Mouse (Mus musculus): Measurements from ENCODE around the gene Gm12355. TPM values are rescaled to one million over a fixed set of nuclear protein-coding genes. Genes with fewer than 3 reads are reported as not detected.
"Not testable (repeated sequence)": the region's sequence is repeated elsewhere in the genome, so short reads cannot be mapped to it uniquely, and the experiment has no call there.

Gm12355 gene
- total RNA-seq, 1 experiment = 2.9 TPM

- Histone ChIP-seq H3K9me3 (ENCODE audit: control insufficient read depth, insufficient read depth, low read depth, low read length) (no peaks in the 10 kb centered on the region), H3K9ac (ENCODE audit: insufficient read depth, low read depth, low read length, poor library complexity, severe bottlenecking) (no peak within 1 kb of the TSS), H3K36me3 (ENCODE audit: control insufficient read depth, insufficient read depth, low read length, poor library complexity, severe bottlenecking) (no peaks in the 10 kb centered on the region), H3K4me3 (ENCODE audit: insufficient read depth in 1 of 2, low read depth in 1 of 2, low read length in 2 of 2, poor library complexity in 1 of 2, severe bottlenecking in 1 of 2) (no peak within 1 kb of the TSS), H3K27ac (ENCODE audit: insufficient read depth, low read depth, low read length, poor library complexity, severe bottlenecking) (no peak within 1 kb of the TSS), H3K4me1 (ENCODE audit: control insufficient read depth in 2 of 2, insufficient read depth in 2 of 2, low read length in 2 of 2, poor library complexity in 1 of 2) (no peaks in the 10 kb centered on the region)
- no peak for DNase-seq (ENCODE audit: low read depth, low spot score)
- in situ Hi-C loops (cut with MboI; ENCODE audit: low sequenced_read_pairs in 2 of 2, unreplicated experiment in 2 of 2) = no loop called here
- no peak for TF ChIP-seq ZC3H11A (IDR thresholded peaks at IDR 0.05; ENCODE audit: borderline replicate concordance, low read depth, low read length)
These were observed 21.0 kb upstream of the Gm12355 start, which contains the start of gene Gsdma2 for GRCm38 (mm10) chr11:98646459-98646858. Gene Gsdma2 (plus strand): TSS chr11:98646759.

GRCm38 (mm10) chr11:98645946-98646345, 20.5 kb upstream of the Gm12355 start:
- Histone ChIP-seq H3K36me3 (ENCODE audit: control insufficient read depth, insufficient read depth, low read length, poor library complexity, severe bottlenecking) (no peaks in the 10 kb centered on the region), H3K9me3 (ENCODE audit: control insufficient read depth, insufficient read depth, low read depth, low read length) (no peaks in the 10 kb centered on the region), H3K27ac (ENCODE audit: insufficient read depth, low read depth, low read length, poor library complexity, severe bottlenecking) (no peak overlapping the region), H3K9ac (ENCODE audit: insufficient read depth, low read depth, low read length, poor library complexity, severe bottlenecking) (no peak overlapping the region), H3K4me3 (ENCODE audit: insufficient read depth in 1 of 2, low read depth in 1 of 2, low read length in 2 of 2, poor library complexity in 1 of 2, severe bottlenecking in 1 of 2) (no peak overlapping the region), H3K4me1 (ENCODE audit: control insufficient read depth in 2 of 2, insufficient read depth in 2 of 2, low read length in 2 of 2, poor library complexity in 1 of 2) (no peaks in the 10 kb centered on the region)
- in situ Hi-C loops (cut with MboI; ENCODE audit: low sequenced_read_pairs in 2 of 2, unreplicated experiment in 2 of 2) = no loop called here
- no peak for DNase-seq (ENCODE audit: low read depth, low spot score)
- TF ChIP-seq HCFC1 (IDR thresholded peaks at IDR 0.05; ENCODE audit: borderline replicate concordance, insufficient read depth, low read length) = no peak
- TF ChIP-seq ZNF384 (IDR thresholded peaks at IDR 0.05; ENCODE audit: low read depth, low read length) = no peak
- TF ChIP-seq CHD2 (IDR thresholded peaks at IDR 0.05; ENCODE audit: low read depth, low read length) = no peak
- no peak for TF ChIP-seq MAFK (IDR thresholded peaks at IDR 0.05; ENCODE audit: insufficient read depth, low read depth, low read length)
- no peak for TF ChIP-seq ZC3H11A (IDR thresholded peaks at IDR 0.05; ENCODE audit: borderline replicate concordance, low read depth, low read length)

DNA sequence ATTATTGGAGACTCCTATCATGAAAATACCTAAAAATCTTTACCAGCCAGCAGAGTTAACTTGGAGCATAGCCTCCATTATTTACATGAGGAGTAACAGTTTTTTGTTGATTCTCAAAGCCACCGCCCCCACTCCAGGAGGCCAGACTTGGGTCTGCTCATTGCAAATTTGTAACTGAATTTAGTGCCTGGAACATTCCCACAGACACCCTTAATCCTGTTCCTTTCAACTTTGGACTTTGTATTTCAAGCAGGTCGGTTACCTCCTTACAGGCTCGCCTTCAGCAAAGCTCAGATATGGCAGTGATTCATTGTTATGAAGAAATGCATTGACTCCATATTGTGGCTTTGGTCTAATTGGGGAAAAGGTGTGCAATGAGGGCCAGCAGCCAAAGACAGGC, 19.3 kb upstream of the Gm12355 start:
- no peak for DNase-seq (ENCODE audit: low read depth, low spot score)
- Histone ChIP-seq H3K4me3 (ENCODE audit: insufficient read depth in 1 of 2, low read depth in 1 of 2, low read length in 2 of 2, poor library complexity in 1 of 2, severe bottlenecking in 1 of 2) (no peak overlapping the region), H3K9me3 (ENCODE audit: control insufficient read depth, insufficient read depth, low read depth, low read length) (no peaks in the 10 kb centered on the region), H3K36me3 (ENCODE audit: control insufficient read depth, insufficient read depth, low read length, poor library complexity, severe bottlenecking) (no peaks in the 10 kb centered on the region), H3K27ac (ENCODE audit: insufficient read depth, low read depth, low read length, poor library complexity, severe bottlenecking) (no peak overlapping the region), H3K9ac (ENCODE audit: insufficient read depth, low read depth, low read length, poor library complexity, severe bottlenecking) (no peak overlapping the region), H3K4me1 (ENCODE audit: control insufficient read depth in 2 of 2, insufficient read depth in 2 of 2, low read length in 2 of 2, poor library complexity in 1 of 2) (no peaks in the 10 kb centered on the region)
- in situ Hi-C loops (cut with MboI; ENCODE audit: low sequenced_read_pairs in 2 of 2, unreplicated experiment in 2 of 2) = no loop called here
- TF ChIP-seq CHD2 (IDR thresholded peaks at IDR 0.05; ENCODE audit: low read depth, low read length) (no peak), ZNF384 (IDR thresholded peaks at IDR 0.05; ENCODE audit: low read depth, low read length) (no peak), ZC3H11A (IDR thresholded peaks at IDR 0.05; ENCODE audit: borderline replicate concordance, low read depth, low read length) (no peak), HCFC1 (IDR thresholded peaks at IDR 0.05; ENCODE audit: borderline replicate concordance, insufficient read depth, low read length) (no peak), MAFK (IDR thresholded peaks at IDR 0.05; ENCODE audit: insufficient read depth, low read depth, low read length) (no peak)

GRCm38 (mm10) chr11:98640091-98640490, 14.6 kb upstream of the Gm12355 start:
- no peaks in the 10 kb centered on the region for H3K36me3 ChIP-seq (ENCODE audit: control insufficient read depth, insufficient read depth, low read length, poor library complexity, severe bottlenecking)
- H3K27ac ChIP-seq (ENCODE audit: insufficient read depth, low read depth, low read length, poor library complexity, severe bottlenecking) = no peak overlapping the region
- in situ Hi-C loops (cut with MboI; ENCODE audit: low sequenced_read_pairs in 2 of 2, unreplicated experiment in 2 of 2) = no loop called here
- no peak overlapping the region for H3K9ac ChIP-seq (ENCODE audit: insufficient read depth, low read depth, low read length, poor library complexity, severe bottlenecking)
- no peak overlapping the region for H3K4me3 ChIP-seq (ENCODE audit: insufficient read depth in 1 of 2, low read depth in 1 of 2, low read length in 2 of 2, poor library complexity in 1 of 2, severe bottlenecking in 1 of 2)
- H3K9me3 ChIP-seq (ENCODE audit: control insufficient read depth, insufficient read depth, low read depth, low read length) = no peaks in the 10 kb centered on the region
- TF ChIP-seq CHD2 (IDR thresholded peaks at IDR 0.05; ENCODE audit: low read depth, low read length) (no peak), MAFK (IDR thresholded peaks at IDR 0.05; ENCODE audit: insufficient read depth, low read depth, low read length) (no peak), HCFC1 (IDR thresholded peaks at IDR 0.05; ENCODE audit: borderline replicate concordance, insufficient read depth, low read length) (no peak), ZNF384 (IDR thresholded peaks at IDR 0.05; ENCODE audit: low read depth, low read length) (no peak), ZC3H11A (IDR thresholded peaks at IDR 0.05; ENCODE audit: borderline replicate concordance, low read depth, low read length) (no peak)
- no peak for DNase-seq (ENCODE audit: low read depth, low spot score)
- no peaks in the 10 kb centered on the region for H3K4me1 ChIP-seq (ENCODE audit: control insufficient read depth in 2 of 2, insufficient read depth in 2 of 2, low read length in 2 of 2, poor library complexity in 1 of 2)

DNA sequence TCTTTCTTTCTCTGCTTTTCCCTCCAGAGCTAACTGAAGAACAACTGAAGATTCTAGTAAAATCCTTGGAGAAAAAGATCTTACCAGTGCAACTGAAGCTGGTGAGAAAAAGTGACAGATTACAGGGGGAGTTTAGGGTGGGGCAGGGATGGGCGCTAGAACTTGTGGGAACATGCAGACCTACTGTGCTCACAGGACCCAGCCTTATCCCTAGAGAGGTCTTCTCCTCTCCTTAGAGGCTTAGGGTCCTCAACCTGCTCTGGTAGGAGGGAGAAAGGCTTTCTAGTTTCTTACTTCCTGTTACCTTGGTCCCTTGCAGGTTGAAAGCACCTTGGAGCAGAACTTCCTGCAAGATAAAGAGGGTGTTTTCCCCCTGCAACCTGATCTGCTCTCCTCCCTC, 12.0 kb upstream of the Gm12355 start:
- DNase-seq (ENCODE audit: low read depth, low spot score) = no peak
- Histone ChIP-seq H3K4me1 (ENCODE audit: control insufficient read depth in 2 of 2, insufficient read depth in 2 of 2, low read length in 2 of 2, poor library complexity in 1 of 2) (no peaks in the 10 kb centered on the region), H3K4me3 (ENCODE audit: insufficient read depth in 1 of 2, low read depth in 1 of 2, low read length in 2 of 2, poor library complexity in 1 of 2, severe bottlenecking in 1 of 2) (no peak overlapping the region), H3K9me3 (ENCODE audit: control insufficient read depth, insufficient read depth, low read depth, low read length) (no peaks in the 10 kb centered on the region), H3K36me3 (ENCODE audit: control insufficient read depth, insufficient read depth, low read length, poor library complexity, severe bottlenecking) (no peaks in the 10 kb centered on the region), H3K27ac (ENCODE audit: insufficient read depth, low read depth, low read length, poor library complexity, severe bottlenecking) (no peak overlapping the region), H3K9ac (ENCODE audit: insufficient read depth, low read depth, low read length, poor library complexity, severe bottlenecking) (no peak overlapping the region)
- in situ Hi-C loops (cut with MboI; ENCODE audit: low sequenced_read_pairs in 2 of 2, unreplicated experiment in 2 of 2) = no loop called here
- no peak for TF ChIP-seq MAFK (IDR thresholded peaks at IDR 0.05; ENCODE audit: insufficient read depth, low read depth, low read length)
- no peak for TF ChIP-seq ZC3H11A (IDR thresholded peaks at IDR 0.05; ENCODE audit: borderline replicate concordance, low read depth, low read length)
- TF ChIP-seq CHD2 (IDR thresholded peaks at IDR 0.05; ENCODE audit: low read depth, low read length) = no peak
- no peak for TF ChIP-seq HCFC1 (IDR thresholded peaks at IDR 0.05; ENCODE audit: borderline replicate concordance, insufficient read depth, low read length)
- TF ChIP-seq ZNF384 (IDR thresholded peaks at IDR 0.05; ENCODE audit: low read depth, low read length) = no peak

GRCm38 (mm10) chr11:98635312-98635970, 10.0 kb upstream of the Gm12355 start:
- H3K4me3 ChIP-seq (ENCODE audit: insufficient read depth in 1 of 2, low read depth in 1 of 2, low read length in 2 of 2, poor library complexity in 1 of 2, severe bottlenecking in 1 of 2); H3K27ac ChIP-seq (ENCODE audit: insufficient read depth, low read depth, low read length, poor library complexity, severe bottlenecking); H3K4me1 ChIP-seq (ENCODE audit: control insufficient read depth in 2 of 2, insufficient read depth in 2 of 2, low read length in 2 of 2, poor library complexity in 1 of 2); H3K36me3 ChIP-seq (ENCODE audit: control insufficient read depth, insufficient read depth, low read length, poor library complexity, severe bottlenecking); H3K9ac ChIP-seq (ENCODE audit: insufficient read depth, low read depth, low read length, poor library complexity, severe bottlenecking); in situ Hi-C loops (cut with MboI; ENCODE audit: low sequenced_read_pairs in 2 of 2, unreplicated experiment in 2 of 2); H3K9me3 ChIP-seq (ENCODE audit: control insufficient read depth, insufficient read depth, low read depth, low read length): not testable (repeated sequence)
- peak; percentile 22 for DNase-seq (ENCODE audit: low read depth, low spot score)

All from ES-E14 (cell line).